9 mouse cellular contexts compared by ENCODE assay signal in genomic region chr12:32104451-32104862, GRCm38 (mm10). TPM values are rescaled to one million over a fixed set of nuclear protein-coding genes. Genes with fewer than 3 reads are reported as not detected.
DNase-seq lines count a peak whose midpoint lies in the region; ATAC-seq and TF ChIP-seq lines count a peak whose summit lies in the region.
"Had no signal": no experiment of that assay in that cellular context is flagged by ENCODE, and none has a peak within 500 bp of the region (broad histone marks: within the 10 kb centered on the region; RNA-seq: fewer than 3 reads in every experiment).

No protein-coding gene starts in this region.

- no peak overlapping the region for H3K4me3 ChIP-seq in heart, embryonic 13.5 days
- no peak overlapping the region for H3K4me3 ChIP-seq in liver, postnatal 0 days (ENCODE audit: low read depth, low read length)
- no peak overlapping the region for H3K4me3 ChIP-seq in midbrain, postnatal 0 days (ENCODE audit: low read depth, low read length)
- H3K4me3 ChIP-seq: neural tube, embryonic 13.5 days had no signal

- H3K36me3 ChIP-seq in heart, embryonic 13.5 days: no peaks in the 10 kb centered on the region
- peaks cover 15% of the 10 kb centered on the region; the same call in 1 of the 2 replicates for H3K36me3 ChIP-seq in liver, postnatal 0 days (replicated peaks; ENCODE audit: insufficient read depth, low read length)
- no peaks in the 10 kb centered on the region for H3K36me3 ChIP-seq in midbrain, postnatal 0 days (ENCODE audit: insufficient read depth, low read length)
- H3K36me3 ChIP-seq: neural tube, embryonic 13.5 days had no signal

- H3K9me3 ChIP-seq in heart, embryonic 13.5 days: no peaks in the 10 kb centered on the region
- no peaks in the 10 kb centered on the region for H3K9me3 ChIP-seq in liver, postnatal 0 days (ENCODE audit: low read length)
- H3K9me3 ChIP-seq in midbrain, postnatal 0 days (ENCODE audit: low read length): no peaks in the 10 kb centered on the region
- H3K9me3 ChIP-seq: neural tube, embryonic 13.5 days had no signal

- H3K9ac ChIP-seq in heart, embryonic 13.5 days: no peak overlapping the region
- H3K9ac ChIP-seq in liver, postnatal 0 days (replicated peaks): peak overlapping the region; percentile 1; the same call in 1 of the 2 replicates
- no peak overlapping the region for H3K9ac ChIP-seq in midbrain, postnatal 0 days (replicated peaks; ENCODE audit: low read length, poor library complexity, severe bottlenecking)
- H3K9ac ChIP-seq: neural tube, embryonic 13.5 days had no signal

- no peak for TF ChIP-seq CTCF in liver, postnatal 0 days (IDR thresholded peaks at IDR 0.05; ENCODE audit: low read depth)
- TF ChIP-seq CTCF in midbrain, postnatal 0 days (IDR thresholded peaks at IDR 0.05): no peak

- peaks cover 30% of the 10 kb centered on the region for H3K4me1 ChIP-seq in heart, embryonic 13.5 days
- H3K4me1 ChIP-seq in liver, postnatal 0 days (ENCODE audit: insufficient read depth): peaks cover 35% of the 10 kb centered on the region
- no peaks in the 10 kb centered on the region for H3K4me1 ChIP-seq in midbrain, postnatal 0 days (ENCODE audit: insufficient read depth, low read length)

- peak overlapping the region; percentile 48 for H3K27ac ChIP-seq in heart, embryonic 13.5 days (replicated peaks)
- peak overlapping the region; percentile 91 for H3K27ac ChIP-seq in liver, postnatal 0 days (ENCODE audit: low read depth)
- H3K27ac ChIP-seq in midbrain, postnatal 0 days (ENCODE audit: low read depth, low read length): no peak overlapping the region
- H3K27ac ChIP-seq: neural tube, embryonic 13.5 days had no signal

- H3K4me2 ChIP-seq in heart, embryonic 13.5 days: peak overlapping the region; percentile 32
- H3K4me2 ChIP-seq in liver, postnatal 0 days (ENCODE audit: low read depth, low read length): peak overlapping the region; percentile 38
- H3K4me2 ChIP-seq in midbrain, postnatal 0 days (ENCODE audit: low read depth, low read length, poor library complexity, severe bottlenecking): no peak overlapping the region
- H3K4me2 ChIP-seq: neural tube, embryonic 13.5 days had no signal

- TF ChIP-seq EP300 in liver, postnatal 0 days (IDR thresholded peaks at IDR 0.05; ENCODE audit: low read depth): peak; percentile 99

- DNase-seq in embryo, embryonic 10 days (ENCODE audit: low spot score): peak; percentile 19
- DNase-seq in embryo, embryonic 10.5 days (ENCODE audit: low spot score): no peak
- peak; percentile 73 for DNase-seq in adrenal gland, postnatal 14 days
- DNase-seq in liver, postnatal 0 days: peak; percentile 83
- DNase-seq in midbrain, postnatal 0 days (ENCODE audit: low spot score): no peak
- no peak for DNase-seq in retina, embryonic 14.5 days (ENCODE audit: low spot score)
- DNase-seq in layer of hippocampus, adult 11-12 months (ENCODE audit: low spot score): no peak

- WGBS in heart, embryonic 13.5 days: 38% methylated on average over 6 of the region's 6 CpGs
- WGBS in liver, postnatal 0 days (ENCODE audit: insufficient replicate concordance): 51% methylated on average over 6 of the region's 6 CpGs
- 91% methylated on average over 6 of the region's 6 CpGs for WGBS in midbrain, postnatal 0 days

- no peaks in the 10 kb centered on the region for H3K27me3 ChIP-seq in heart, embryonic 13.5 days (replicated peaks)
- H3K27me3 ChIP-seq in liver, postnatal 0 days (ENCODE audit: insufficient read depth, low read length): no peaks in the 10 kb centered on the region
- H3K27me3 ChIP-seq in midbrain, postnatal 0 days (ENCODE audit: insufficient read depth, low read length): no peaks in the 10 kb centered on the region
- H3K27me3 ChIP-seq: neural tube, embryonic 13.5 days had no signal

- ATAC-seq in heart, embryonic 13.5 days (ENCODE audit: extremely low read depth, insufficient number of reproducible peaks, low FRiP score, low TSS enrichment): peak; percentile 81; the same call in 1 of the 2 replicates
- peak; percentile 99 for ATAC-seq in liver, postnatal 0 days
- ATAC-seq in midbrain, postnatal 0 days (ENCODE audit: low FRiP score): no peak

RNA-seq across cellular contexts. Expression of gene Prkar2b, which starts 43.4 kb away (rescaled TPM):
- 530 and 583 TPM in 2 replicates for total RNA-seq in adrenal gland, postnatal 14 days (2021)
- polyA plus RNA-seq in heart, embryonic 13.5 days (2015; fragmentation: Nextera tagmentation; extraction: Ambion mirVana): 11.8 and 13.6 TPM in 2 replicates
- 34.0 and 34.6 TPM in 2 replicates for polyA plus RNA-seq in liver, postnatal 0 days (2015; fragmentation: Nextera tagmentation; extraction: Ambion mirVana)
- total RNA-seq in midbrain, postnatal 0 days (2014; rRNA removed): 182 and 231 TPM in 2 replicates
- 121 and 132 TPM in 2 replicates for polyA plus RNA-seq in midbrain, postnatal 0 days (2015; fragmentation: Nextera tagmentation; extraction: Ambion mirVana)

Comparison
In these comparisons a context has a peak if more than half of its experiments do, and no peak if none do; other contexts are left out.
1. DNase-seq: peak in embryo, embryonic 10 days (single experiment), adrenal gland, postnatal 14 days (single experiment) and liver, postnatal 0 days (single experiment); none in embryo, embryonic 10.5 days (single experiment), midbrain, postnatal 0 days (single experiment), retina, embryonic 14.5 days (single experiment) and layer of hippocampus, adult 11-12 months (single experiment).